Mouse (Mus musculus) hindbrain, postnatal 0 days (tissue): ENCODE data around the gene Slc2a8. TPM values are rescaled to one million over a fixed set of nuclear protein-coding genes. Genes with fewer than 3 reads are reported as not detected.

Experiments
- ATAC-seq: fragments of 200-750 bp; cut with Nextera tagmentation; 2 replicates; pipeline ENCODE4 v1.8.0; 2017; ENCODE audit warnings: mild to moderate bottlenecking, moderate TSS enrichment, moderate library complexity
- DNase-seq: peaks from one replicate; pipeline ENCODE4 v3.0.0-alpha.2; 2015; ENCODE audit warnings: low spot score
- H3K27ac ChIP-seq: fragments of 300-500 bp; sonication (generic); 2 replicates; pipeline ENCODE4 v1.5.1; 2014; ENCODE audit warnings: mild to moderate bottlenecking
- H3K27me3 ChIP-seq: fragments of 300-500 bp; sonication (generic); 2 replicates; pipeline ENCODE4 v1.6.1; 2014; ENCODE audit warnings: low read length, mixed read lengths; ENCODE audit not compliant: insufficient read depth
- H3K36me3 ChIP-seq: fragments of 300-500 bp; sonication (generic); 2 replicates; pipeline ENCODE4 v1.6.1; 2014; ENCODE audit warnings: low read length, mixed read lengths; ENCODE audit not compliant: insufficient read depth
- H3K4me1 ChIP-seq: fragments of 300-500 bp; sonication (generic); 2 replicates; pipeline ENCODE4 v1.6.1; 2014; ENCODE audit warnings: antibody characterized with exemption, low read length, mixed read lengths; ENCODE audit not compliant: insufficient read depth
- H3K4me2 ChIP-seq: fragments of 300-500 bp; sonication (generic); 2 replicates; pipeline ENCODE4 v1.6.1; 2014; ENCODE audit warnings: low read depth, mild to moderate bottlenecking, low read length, moderate library complexity, mixed read lengths
- H3K4me3 ChIP-seq: fragments of 300-500 bp; sonication (generic); 2 replicates; pipeline ENCODE4 v1.5.1; 2014; ENCODE audit warnings: low read length
- H3K9ac ChIP-seq: fragments of 300-500 bp; sonication (generic); replicated peaks from 2 replicates; pipeline ENCODE4 v1.6.1; 2014; ENCODE audit warnings: mild to moderate bottlenecking, low read length, moderate library complexity, mixed read lengths
- H3K9me3 ChIP-seq: fragments of 300-500 bp; sonication (generic); 2 replicates; pipeline ENCODE4 v1.6.1; 2016; ENCODE audit warnings: low read length, mixed read lengths
- CTCF ChIP-seq: IDR thresholded peaks from 2 replicates; pipeline ENCODE4 v1.5.1; 2016; ENCODE audit warnings: antibody characterized with exemption, control low read depth, low read depth
- WGBS: fragments of 180-500 bp; shearing (Covaris S2); extraction: QIAGEN DNeasy Blood & Tissue Kit; methylation state at CpG from one replicate; pipeline ENCODE4 v1.1.7; 2014; 5-methylcytosine and 5-hydroxymethylcytosine counted together
- polyA plus RNA-seq: library from polyadenylated mRNA; unstranded; fragments of >200 nt; fragmentation: Nextera tagmentation; extraction: Ambion mirVana; gene quantifications from 2 replicates; pipeline ENCODE4 v1.2.1, GENCODE M21; 2015
- total RNA-seq: library from RNA; depleted of rRNA; stranded (reverse); fragments of >200 nt; gene quantifications from 2 replicates; pipeline ENCODE4 v1.2.3, GENCODE M21; 2014

The Slc2a8 gene
- total and polyA plus RNA-seq, 2 experiments from 2014 or later = 33.4 to 41.2 TPM

- H3K4me3 ChIP-seq = no peak overlapping the region
- H3K27ac ChIP-seq = no peak overlapping the region
- ATAC-seq (no peak), DNase-seq (no peak)
- no peak overlapping the region for H3K4me2 ChIP-seq
- no peak for TF ChIP-seq CTCF
- H3K9me3 ChIP-seq = no peaks in the 10 kb centered on the region
- no peak overlapping the region for H3K9ac ChIP-seq
- peaks cover 15% of the 10 kb centered on the region; the same call in 1 of the 2 replicates for H3K36me3 ChIP-seq
- 69% methylated on average over 3 of the region's 3 CpGs for WGBS
- H3K27me3 ChIP-seq = no peaks in the 10 kb centered on the region
- H3K4me1 ChIP-seq = peaks cover 12% of the 10 kb centered on the region
These were observed 3.2 kb downstream of the Slc2a8 start for GRCm38 (mm10) chr2:32978675-32979074.

DNA sequence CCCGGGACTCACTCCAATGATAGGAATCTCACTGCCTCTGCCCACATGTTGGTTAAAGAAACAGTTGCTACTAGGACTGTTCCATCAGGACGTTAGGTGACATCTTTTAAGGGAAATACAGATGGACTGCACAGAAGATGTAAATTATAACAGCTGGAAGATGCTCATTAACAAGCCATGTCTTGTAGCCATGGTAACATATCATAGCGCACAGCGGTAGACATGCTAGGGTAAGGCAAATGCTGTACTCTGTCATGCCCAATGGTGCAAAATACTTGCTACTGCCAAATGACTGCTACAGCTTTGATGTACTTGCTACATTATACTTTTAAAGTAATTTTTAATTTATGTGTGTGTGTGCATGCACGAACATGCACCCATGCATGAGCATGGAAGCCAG is 4.8 kb downstream of the Slc2a8 start:
- 60% methylated on average over 5 of the region's 5 CpGs for WGBS
- Histone ChIP-seq H3K9me3 (no peaks in the 10 kb centered on the region), H3K4me1 (peaks cover 7% of the 10 kb centered on the region), H3K9ac (no peak overlapping the region), H3K36me3 (peaks cover 24% of the 10 kb centered on the region; the same call in 1 of the 2 replicates), H3K27me3 (no peaks in the 10 kb centered on the region), H3K4me2 (no peak overlapping the region), H3K27ac (no peak overlapping the region), H3K4me3 (no peak overlapping the region)
- no peak for ATAC-seq
- peak; percentile 24 for DNase-seq
- TF ChIP-seq CTCF = no peak

DNA sequence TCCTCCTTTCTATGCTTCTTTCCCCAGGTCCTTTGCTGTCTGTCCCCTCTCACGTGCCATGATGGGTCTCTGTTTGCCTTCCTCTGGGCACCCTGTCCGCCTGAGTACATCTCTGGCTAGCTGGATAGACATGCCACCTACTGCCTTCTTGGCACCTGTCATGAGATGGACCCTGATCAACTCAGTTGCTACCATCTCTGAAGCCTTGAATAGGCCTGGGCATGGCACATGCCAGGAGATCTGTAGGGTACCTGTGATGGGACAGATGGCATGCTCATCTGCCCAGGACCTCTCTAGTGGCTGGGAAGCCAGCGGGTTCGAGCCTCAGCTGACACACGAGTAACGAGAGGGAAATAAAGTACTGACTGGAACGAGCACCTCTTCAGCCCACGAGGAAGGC is 7.7 kb downstream of the Slc2a8 start:
- Histone ChIP-seq H3K36me3 (peaks cover 24% of the 10 kb centered on the region; the same call in 1 of the 2 replicates), H3K9ac (no peak overlapping the region), H3K4me3 (no peak overlapping the region), H3K4me1 (no peaks in the 10 kb centered on the region; the same call in 1 of the 2 replicates), H3K27me3 (no peaks in the 10 kb centered on the region), H3K9me3 (no peaks in the 10 kb centered on the region), H3K27ac (no peak overlapping the region), H3K4me2 (no peak overlapping the region)
- no peak for ATAC-seq
- no peak for DNase-seq
- 89% methylated on average over 8 of the region's 8 CpGs for WGBS
- no peak for TF ChIP-seq CTCF

DNA sequence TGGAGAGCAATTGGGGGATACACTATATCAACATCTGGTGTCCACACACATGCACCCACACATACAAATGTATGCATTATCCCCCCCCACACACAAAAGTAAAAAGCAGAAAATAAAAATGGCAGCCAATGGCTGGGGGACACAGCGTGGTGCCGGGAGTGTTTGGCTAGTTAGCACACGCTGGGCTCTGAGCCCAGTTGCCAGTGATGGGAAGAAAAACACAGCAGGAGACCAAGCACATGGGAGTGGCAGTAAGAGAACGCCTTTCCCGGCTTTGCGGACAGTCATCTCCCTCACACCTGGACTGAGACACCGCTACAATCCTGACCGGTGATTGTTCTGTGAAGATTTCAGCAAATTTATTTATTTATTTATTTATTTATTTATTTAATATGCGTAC is 10.6 kb downstream of the Slc2a8 start:
- ATAC-seq (no peak), DNase-seq (peak; percentile 71)
- H3K36me3 ChIP-seq = peaks cover 24% of the 10 kb centered on the region; the same call in 1 of the 2 replicates
- no peak for TF ChIP-seq CTCF
- H3K4me3 ChIP-seq = no peak overlapping the region
- H3K9me3 ChIP-seq = no peaks in the 10 kb centered on the region
- 18% methylated on average over 9 of the region's 9 CpGs for WGBS
- H3K4me2 ChIP-seq = no peak overlapping the region
- H3K4me1 ChIP-seq = peaks cover 8% of the 10 kb centered on the region
- no peak overlapping the region for H3K9ac ChIP-seq
- no peaks in the 10 kb centered on the region for H3K27me3 ChIP-seq
- no peak overlapping the region for H3K27ac ChIP-seq

- no peaks in the 10 kb centered on the region for H3K27me3 ChIP-seq
- ATAC-seq (no peak), DNase-seq (no peak)
- peaks cover 8% of the 10 kb centered on the region for H3K4me1 ChIP-seq
- no peak overlapping the region for H3K4me3 ChIP-seq
- H3K4me2 ChIP-seq = no peak overlapping the region
- TF ChIP-seq CTCF = no peak
- no peaks in the 10 kb centered on the region for H3K9me3 ChIP-seq
- no peak overlapping the region for H3K9ac ChIP-seq
- peaks cover 21% of the 10 kb centered on the region for H3K36me3 ChIP-seq
- H3K27ac ChIP-seq = no peak overlapping the region
- 86% methylated on average over 8 of the region's 8 CpGs for WGBS
These were observed 12.6 kb downstream of the Slc2a8 start for GRCm38 (mm10) chr2:32969326-32969725.

- H3K27me3 ChIP-seq = no peaks in the 10 kb centered on the region
- no peak overlapping the region for H3K4me3 ChIP-seq
- no peak for TF ChIP-seq CTCF
- peak overlapping the region; percentile 98 for H3K27ac ChIP-seq
- ATAC-seq (no peak), DNase-seq (no peak)
- H3K9me3 ChIP-seq = no peaks in the 10 kb centered on the region
- peaks cover 8% of the 10 kb centered on the region for H3K4me1 ChIP-seq
- H3K9ac ChIP-seq = peak overlapping the region; percentile 70; the same call in 1 of the 2 replicates
- WGBS = 69% methylated on average over 9 of the region's 9 CpGs
- peak overlapping the region; percentile 81 for H3K4me2 ChIP-seq
- H3K36me3 ChIP-seq = peaks cover 19% of the 10 kb centered on the region
These were observed 13.8 kb downstream of the Slc2a8 start for GRCm38 (mm10) chr2:32968024-32968614.

GRCm38 (mm10) chr2:32966689-32967631 is 14.9 kb downstream of the Slc2a8 start:
- Histone ChIP-seq H3K9ac (peak overlapping the region; percentile 70), H3K9me3 (no peaks in the 10 kb centered on the region), H3K4me2 (peak overlapping the region; percentile 81), H3K27me3 (no peaks in the 10 kb centered on the region), H3K27ac (peak overlapping the region; percentile 98), H3K4me1 (peaks cover 10% of the 10 kb centered on the region), H3K4me3 (peak overlapping the region; percentile 57), H3K36me3 (peaks cover 14% of the 10 kb centered on the region)
- peak; percentile 96 for DNase-seq
- ATAC-seq = peak; percentile 93
- TF ChIP-seq CTCF = peak; percentile 72
- under 1% methylated on average over 55 of the region's 55 CpGs for WGBS
